Mouse (Mus musculus) thymus, adult 2 months (tissue): ENCODE results near the gene Pnliprp1.

Source experiments
- CTCF ChIP-seq: fragments of 200-500 bp; IDR thresholded peaks from 2 replicates; pipeline ENCODE4 v1.5.1; 2012; ENCODE audit warnings: mild to moderate bottlenecking, control low read depth, low read length, moderate library complexity, borderline replicate concordance; ENCODE audit not compliant: control insufficient read depth, poor library complexity, insufficient read depth; ENCODE audit errors: extremely low read depth
- POLR2A ChIP-seq: fragments of 200-500 bp; IDR thresholded peaks from 2 replicates; pipeline ENCODE4 v1.6.1; 2012; ENCODE audit warnings: mild to moderate bottlenecking, low read length, control low read depth, moderate library complexity; ENCODE audit not compliant: control insufficient read depth, poor library complexity, insufficient read depth; ENCODE audit errors: extremely low read depth

- no peak for TF ChIP-seq CTCF
- TF ChIP-seq POLR2A, result no peak
Observed at GRCm38 (mm10) chr19:58776461-58776860, 47.8 kb downstream of the Pnliprp1 start.
